Mouse (Mus musculus): ENCODE measurements around the gene Krt75. TPM values are rescaled to one million over a fixed set of nuclear protein-coding genes. Genes with fewer than 3 reads are reported as not detected.
A peak's percentile ranks its signal among the peaks of the same experiment; 100 is the strongest.

Gene Krt75
- polyA plus RNA-seq, 1 experiment, result not detected

DNA sequence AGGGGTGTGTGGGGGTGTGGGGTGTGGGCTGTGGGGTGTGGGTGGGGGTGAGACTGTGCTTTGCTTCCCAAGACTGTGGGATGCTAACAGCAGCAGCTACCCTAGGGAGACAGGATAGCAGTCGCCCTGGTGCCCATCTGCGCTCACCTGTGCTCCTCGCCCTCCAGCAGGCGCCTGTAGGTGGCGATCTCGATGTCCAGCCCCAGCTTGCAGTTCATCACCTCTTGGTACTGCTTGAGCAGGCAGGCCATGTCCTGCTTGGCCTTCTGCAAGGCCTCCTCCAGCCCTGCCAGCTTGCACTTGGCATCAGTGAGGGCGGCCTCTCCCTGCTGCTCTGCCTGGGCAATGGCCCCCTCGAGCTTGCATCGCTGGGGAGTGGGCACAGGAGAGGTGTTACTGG lies 31.2 kb downstream of the Krt75 start:
- H3K36me3 ChIP-seq (ENCODE audit: control insufficient read depth, insufficient read depth, low read length), result no peaks in the 10 kb centered on the region
- no peaks in the 10 kb centered on the region for H3K27me3 ChIP-seq (ENCODE audit: control insufficient read depth, insufficient read depth, low read length)
- 52% methylated on average over 9 of the region's 9 CpGs for WGBS
- H3K4me1 ChIP-seq (ENCODE audit: control insufficient read depth, insufficient read depth, insufficient read length, low read length), result peaks cover 9% of the 10 kb centered on the region; the same call in 1 of the 2 replicates
- no peak overlapping the region for H3K27ac ChIP-seq (ENCODE audit: insufficient read depth, low read depth, low read length)
- no peak overlapping the region for H3K4me3 ChIP-seq (ENCODE audit: low read depth, low read length)
- no peak for TF ChIP-seq POLR2A (IDR thresholded peaks at IDR 0.05; ENCODE audit: low read depth, low read length)
- TF ChIP-seq CTCF (IDR thresholded peaks at IDR 0.05; ENCODE audit: extremely low read depth, insufficient read length, insufficient replicate concordance, low read depth, low read length), result 0 out of 2 replicates have a peak, but pooled peaks have one; percentile 18

- no peak overlapping the region for H3K27ac ChIP-seq (ENCODE audit: insufficient read depth, low read depth, low read length)
- peaks cover 20% of the 10 kb centered on the region for H3K4me1 ChIP-seq (ENCODE audit: control insufficient read depth, insufficient read depth, insufficient read length, low read length)
- TF ChIP-seq POLR2A (IDR thresholded peaks at IDR 0.05; ENCODE audit: low read depth, low read length), result no peak
- TF ChIP-seq CTCF (IDR thresholded peaks at IDR 0.05; ENCODE audit: extremely low read depth, insufficient read length, insufficient replicate concordance, low read depth, low read length), result no peak
- no peaks in the 10 kb centered on the region for H3K36me3 ChIP-seq (ENCODE audit: control insufficient read depth, insufficient read depth, low read length)
- no peaks in the 10 kb centered on the region for H3K27me3 ChIP-seq (ENCODE audit: control insufficient read depth, insufficient read depth, low read length)
- H3K4me3 ChIP-seq (ENCODE audit: low read depth, low read length), result no peak overlapping the region
- WGBS, result 21% methylated on average over 4 of the region's 4 CpGs
Observed at GRCm38 (mm10) chr15:101538580-101538900, 35.2 kb downstream of the Krt75 start.

DNA sequence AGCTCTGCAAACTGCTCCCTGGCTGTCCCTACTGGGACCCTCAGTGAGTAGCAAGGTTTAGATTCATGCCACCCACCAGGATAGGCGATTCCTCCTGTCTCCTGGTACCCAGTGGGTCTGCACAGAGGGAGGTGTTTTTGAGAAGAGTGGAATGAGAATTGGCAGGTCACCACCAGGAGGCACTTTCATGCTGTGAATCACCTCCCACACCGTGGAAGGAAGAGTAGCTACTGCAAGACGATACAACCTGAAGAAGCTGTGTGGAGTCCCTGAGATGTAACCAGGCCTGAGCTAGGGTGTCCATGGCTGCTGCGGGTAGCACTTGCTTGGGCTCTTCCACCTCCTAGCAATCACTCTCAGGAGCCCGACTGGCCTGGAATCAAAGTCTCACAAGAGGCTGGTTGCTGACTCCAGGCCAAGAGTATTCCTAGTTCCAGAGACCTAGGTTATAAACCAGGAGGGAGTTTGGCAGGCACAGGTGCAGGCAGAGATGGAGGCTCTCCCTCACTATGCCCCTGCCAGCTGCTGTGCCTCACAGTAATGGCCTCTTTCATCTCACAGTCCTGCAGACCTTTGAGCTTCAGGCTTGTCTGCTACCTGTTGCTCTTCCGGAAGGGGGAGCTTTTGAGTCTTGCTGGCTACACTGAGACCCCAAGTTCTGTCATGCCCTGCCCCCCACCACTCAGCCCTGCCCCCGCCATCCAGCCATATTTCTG lies 35.7 kb downstream of the Krt75 start:
- WGBS, result 20% methylated on average over 7 of the region's 7 CpGs
- Histone ChIP-seq H3K27ac (ENCODE audit: insufficient read depth, low read depth, low read length) (no peak overlapping the region), H3K27me3 (ENCODE audit: control insufficient read depth, insufficient read depth, low read length) (no peaks in the 10 kb centered on the region), H3K4me3 (ENCODE audit: low read depth, low read length) (no peak overlapping the region), H3K36me3 (ENCODE audit: control insufficient read depth, insufficient read depth, low read length) (no peaks in the 10 kb centered on the region), H3K4me1 (ENCODE audit: control insufficient read depth, insufficient read depth, insufficient read length, low read length) (peaks cover 20% of the 10 kb centered on the region)
- TF ChIP-seq POLR2A (IDR thresholded peaks at IDR 0.05; ENCODE audit: low read depth, low read length) (no peak), CTCF (IDR thresholded peaks at IDR 0.05; ENCODE audit: extremely low read depth, insufficient read length, insufficient replicate concordance, low read depth, low read length) (peak; percentile 25; the same call in 1 of the 2 replicates)

DNA sequence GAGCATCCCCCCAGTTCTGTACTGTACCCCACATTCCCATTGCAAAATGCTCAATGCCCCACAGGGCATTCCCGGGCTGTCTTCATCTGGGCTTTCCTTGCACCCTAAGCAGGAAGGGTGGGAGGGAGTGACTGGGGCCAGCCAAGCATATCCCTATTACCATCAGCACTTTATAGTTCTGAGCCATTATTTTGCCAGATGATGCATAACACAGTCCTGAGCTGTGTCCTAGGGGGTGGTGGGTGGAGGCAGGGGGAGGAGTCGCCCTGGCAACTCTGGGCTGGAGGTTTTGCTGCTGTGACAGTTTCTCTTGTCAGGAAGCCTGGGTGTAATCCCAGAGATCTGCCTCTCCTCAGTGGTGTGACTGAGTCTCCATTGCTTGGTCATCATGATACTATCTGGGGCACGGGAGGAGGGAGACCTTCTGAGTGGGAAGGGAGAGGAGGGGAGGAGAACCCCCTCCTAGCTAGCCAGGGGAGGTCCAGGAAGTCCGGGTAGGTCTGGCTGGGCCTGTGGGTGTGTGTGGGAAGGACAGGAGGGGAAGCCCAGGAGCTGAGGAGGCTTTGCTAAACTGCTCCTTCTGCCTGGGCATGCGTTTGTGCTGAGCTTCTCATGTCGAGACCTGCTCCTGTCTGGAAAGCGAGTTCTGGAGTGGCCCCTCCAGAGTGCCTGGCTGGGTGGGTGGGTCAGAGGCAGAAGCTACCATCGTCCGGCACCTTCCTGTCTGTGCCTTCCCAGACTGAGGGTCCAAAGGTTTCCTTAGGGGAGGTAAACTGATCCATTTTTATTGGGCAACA lies 37.5 kb downstream of the Krt75 start:
- TF ChIP-seq CTCF (IDR thresholded peaks at IDR 0.05; ENCODE audit: extremely low read depth, insufficient read length, insufficient replicate concordance, low read depth, low read length), result no peak
- no peak for TF ChIP-seq POLR2A (IDR thresholded peaks at IDR 0.05; ENCODE audit: low read depth, low read length)
- Histone ChIP-seq H3K4me3 (ENCODE audit: low read depth, low read length) (no peak overlapping the region), H3K36me3 (ENCODE audit: control insufficient read depth, insufficient read depth, low read length) (no peaks in the 10 kb centered on the region), H3K4me1 (ENCODE audit: control insufficient read depth, insufficient read depth, insufficient read length, low read length) (peaks cover 20% of the 10 kb centered on the region), H3K27me3 (ENCODE audit: control insufficient read depth, insufficient read depth, low read length) (no peaks in the 10 kb centered on the region), H3K27ac (ENCODE audit: insufficient read depth, low read depth, low read length) (no peak overlapping the region)
- WGBS, result 61% methylated on average over 9 of the region's 9 CpGs

GRCm38 (mm10) chr15:101532720-101533119 lies 41.0 kb downstream of the Krt75 start, which contains the start of gene Krt84:
Krt84 (minus strand) TSS chr15:101532820.
- no peak within 1 kb of the TSS for H3K27ac ChIP-seq (ENCODE audit: insufficient read depth, low read depth, low read length)
- TF ChIP-seq POLR2A (IDR thresholded peaks at IDR 0.05; ENCODE audit: low read depth, low read length) (no peak), CTCF (IDR thresholded peaks at IDR 0.05; ENCODE audit: extremely low read depth, insufficient read length, insufficient replicate concordance, low read depth, low read length) (no peak)
- no peaks in the 10 kb centered on the region for H3K27me3 ChIP-seq (ENCODE audit: control insufficient read depth, insufficient read depth, low read length)
- 79% methylated on average over 7 of the region's 7 CpGs for WGBS
- peaks cover 13% of the 10 kb centered on the region for H3K4me1 ChIP-seq (ENCODE audit: control insufficient read depth, insufficient read depth, insufficient read length, low read length)
- H3K36me3 ChIP-seq (ENCODE audit: control insufficient read depth, insufficient read depth, low read length), result no peaks in the 10 kb centered on the region
- H3K4me3 ChIP-seq (ENCODE audit: low read depth, low read length), result no peak within 1 kb of the TSS

GRCm38 (mm10) chr15:101522556-101523232 lies 51.0 kb downstream of the Krt75 start:
- no peak overlapping the region for H3K4me3 ChIP-seq (ENCODE audit: low read depth, low read length)
- no peaks in the 10 kb centered on the region for H3K36me3 ChIP-seq (ENCODE audit: control insufficient read depth, insufficient read depth, low read length)
- 0 out of 2 replicates have a peak, but pooled peaks cover 2% of the 10 kb centered on the region for H3K27me3 ChIP-seq (ENCODE audit: control insufficient read depth, insufficient read depth, low read length)
- H3K27ac ChIP-seq (ENCODE audit: insufficient read depth, low read depth, low read length), result peak overlapping the region; percentile 95
- 22% methylated on average over 4 of the region's 4 CpGs for WGBS
- TF ChIP-seq CTCF (IDR thresholded peaks at IDR 0.05; ENCODE audit: extremely low read depth, insufficient read length, insufficient replicate concordance, low read depth, low read length) (no peak), POLR2A (IDR thresholded peaks at IDR 0.05; ENCODE audit: low read depth, low read length) (no peak)
- H3K4me1 ChIP-seq (ENCODE audit: control insufficient read depth, insufficient read depth, insufficient read length, low read length), result peaks cover 15% of the 10 kb centered on the region; the same call in 1 of the 2 replicates

All from small intestine, adult 2 months (tissue).